Mouse (Mus musculus) gastrocnemius, postnatal 14 days (tissue): ENCODE results near the gene Gm4559. TPM values are rescaled to one million over a fixed set of nuclear protein-coding genes. Genes with fewer than 3 reads are reported as not detected.
"Not testable (repeated sequence)": the region's sequence is repeated elsewhere in the genome, so short reads cannot be mapped to it uniquely, and the experiment has no call there.

Experiments
- DNase-seq: peaks from one replicate; pipeline ENCODE4 v3.0.0; 2021; ENCODE audit warnings: mixed read lengths
- intact Hi-C: fragments of 180-260 bp; cut with DNase I; formaldehyde crosslinking; loops from one replicate; pipeline ENCODE4 v1.15.1; 2025; ENCODE audit warnings: low total_unique reads
- long read RNA-seq, 2 experiments: library from polyadenylated mRNA; stranded (forward); transcript quantifications; one replicate each; pipeline ENCODE4 v2.0.0; 2021
- total RNA-seq, 2 experiments: library from RNA; stranded (reverse); gene quantifications; 2 replicates each; pipeline ENCODE4 v1.2.3; 2021

The Gm4559 gene
- total RNA-seq, result not detected
- long read RNA-seq, experiment 1, result 0 reads
- long read RNA-seq, experiment 2, result 0 reads

DNA sequence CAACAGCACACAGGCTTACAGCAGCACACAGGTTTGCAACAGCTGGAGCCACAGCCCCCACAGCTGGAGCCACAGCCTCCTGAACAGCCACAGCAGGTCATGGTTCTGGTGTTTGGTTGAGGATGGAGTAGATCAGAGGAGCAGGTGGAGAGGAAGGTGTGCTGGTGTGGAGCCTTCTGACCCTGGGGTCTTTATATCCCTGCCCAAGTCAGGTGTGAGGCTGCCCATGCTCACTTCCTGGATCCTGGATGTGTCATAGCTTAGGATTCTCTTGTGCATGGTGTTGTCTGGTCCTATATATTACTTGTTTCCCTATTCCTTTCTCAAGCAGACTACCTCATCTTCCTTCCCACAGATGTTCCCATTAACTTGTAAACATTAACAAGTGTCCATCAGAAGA, at the start of gene Gm4559:
Gene Gm4559, minus strand, starts transcription at position 101 of the 400 bp plus-strand sequence.
- intact Hi-C loops, DNase-seq: not testable (repeated sequence)

GRCm38 (mm10) chr7:142323396-142324117, 49.4 kb upstream of the Gm4559 start:
- intact Hi-C loops, result no loop called here
- DNase-seq, result no peak

DNA sequence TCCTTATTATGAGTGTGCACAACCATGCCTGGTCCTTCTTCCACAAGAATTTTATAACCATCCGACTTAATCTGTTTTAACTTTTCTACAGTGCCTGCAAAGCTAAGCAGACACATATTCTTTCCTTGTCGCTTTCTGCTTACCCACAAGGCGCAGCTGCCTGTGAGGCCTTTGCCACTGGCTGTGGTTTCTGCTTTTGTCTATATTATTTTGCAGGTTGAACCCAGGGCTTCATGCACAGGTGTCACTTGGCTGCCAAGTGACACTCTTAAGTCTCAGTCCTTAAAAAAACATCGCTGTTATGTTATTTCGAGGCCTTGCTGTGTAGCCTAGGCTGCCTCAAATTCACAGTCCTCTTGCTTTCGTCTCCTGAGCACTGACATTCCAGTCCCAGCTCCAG, 48.5 kb upstream of the Gm4559 start:
- intact Hi-C loops, result no loop called here
- no peak for DNase-seq

DNA sequence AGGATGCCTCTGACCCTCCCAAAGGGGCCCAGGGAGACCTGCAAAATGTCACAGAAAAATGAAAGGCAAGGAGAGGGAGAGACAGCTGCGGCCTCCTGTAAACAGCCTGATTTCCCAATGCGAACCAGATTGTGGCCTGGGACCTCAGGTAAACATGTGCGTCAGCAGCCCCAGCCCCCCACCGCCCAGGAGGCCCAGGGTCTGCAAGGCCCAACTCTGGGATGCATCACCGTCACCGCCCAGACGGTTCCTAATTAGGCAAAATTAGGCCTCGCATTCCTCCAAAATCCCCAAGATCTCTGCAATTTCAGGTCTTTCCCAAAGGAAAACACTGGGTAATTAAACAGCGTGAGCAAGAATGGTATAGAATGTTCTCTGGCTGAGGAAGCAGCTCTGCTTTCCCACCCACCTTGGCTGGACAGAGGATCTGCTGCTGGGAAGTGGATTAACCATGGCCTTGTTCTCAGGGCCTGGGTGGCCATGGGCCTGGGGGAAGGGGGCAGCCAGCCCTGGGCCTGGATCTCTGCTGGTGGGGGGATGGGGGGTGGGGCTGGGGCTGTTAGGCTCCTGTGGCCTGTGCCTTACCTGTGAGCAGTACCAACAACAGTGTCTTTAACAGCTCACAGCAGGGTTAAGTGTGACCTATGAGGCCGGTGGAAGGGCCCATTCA, 47.6 kb upstream of the Gm4559 start:
- DNase-seq, intact Hi-C loops: not testable (repeated sequence)

GRCm38 (mm10) chr7:142320906-142321305, 46.7 kb upstream of the Gm4559 start:
- intact Hi-C loops, result no loop called here
- DNase-seq, result no peak

DNA sequence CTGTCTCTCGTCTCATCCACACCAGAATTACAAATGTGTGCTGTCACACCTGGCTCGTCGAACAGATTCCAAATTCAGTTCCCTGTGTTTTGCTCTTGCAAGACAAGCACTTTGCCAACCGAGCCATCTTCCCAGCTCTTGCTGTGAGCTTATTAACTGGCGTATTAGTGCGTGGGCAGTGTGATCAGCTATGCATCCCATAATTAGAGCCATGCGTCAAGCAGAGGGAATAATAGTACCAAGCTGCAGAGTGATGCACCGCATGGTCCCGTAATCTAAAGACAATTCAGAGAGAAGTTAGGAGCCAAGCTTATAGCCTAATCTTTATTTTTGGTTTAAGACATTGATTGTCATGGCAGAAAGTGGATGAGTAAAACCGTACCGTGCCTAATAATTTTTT, 45.0 kb upstream of the Gm4559 start:
- no peak for DNase-seq
- intact Hi-C loops, result loop anchor here (10.0 kb wide), 1 partner anchor 266 kb away; no protein-coding TSS in a partner anchor

GRCm38 (mm10) chr7:142317216-142317615, 43.1 kb upstream of the Gm4559 start:
- intact Hi-C loops, result loop anchor here (10.0 kb wide), 1 partner anchor 268 kb away; no protein-coding TSS in a partner anchor
- no peak for DNase-seq

- intact Hi-C loops, result loop anchor here (10.0 kb wide), 1 partner anchor 268 kb away; no protein-coding TSS in a partner anchor
- no peak for DNase-seq
Measured at GRCm38 (mm10) chr7:142316558-142316957, 42.4 kb upstream of the Gm4559 start.

DNA sequence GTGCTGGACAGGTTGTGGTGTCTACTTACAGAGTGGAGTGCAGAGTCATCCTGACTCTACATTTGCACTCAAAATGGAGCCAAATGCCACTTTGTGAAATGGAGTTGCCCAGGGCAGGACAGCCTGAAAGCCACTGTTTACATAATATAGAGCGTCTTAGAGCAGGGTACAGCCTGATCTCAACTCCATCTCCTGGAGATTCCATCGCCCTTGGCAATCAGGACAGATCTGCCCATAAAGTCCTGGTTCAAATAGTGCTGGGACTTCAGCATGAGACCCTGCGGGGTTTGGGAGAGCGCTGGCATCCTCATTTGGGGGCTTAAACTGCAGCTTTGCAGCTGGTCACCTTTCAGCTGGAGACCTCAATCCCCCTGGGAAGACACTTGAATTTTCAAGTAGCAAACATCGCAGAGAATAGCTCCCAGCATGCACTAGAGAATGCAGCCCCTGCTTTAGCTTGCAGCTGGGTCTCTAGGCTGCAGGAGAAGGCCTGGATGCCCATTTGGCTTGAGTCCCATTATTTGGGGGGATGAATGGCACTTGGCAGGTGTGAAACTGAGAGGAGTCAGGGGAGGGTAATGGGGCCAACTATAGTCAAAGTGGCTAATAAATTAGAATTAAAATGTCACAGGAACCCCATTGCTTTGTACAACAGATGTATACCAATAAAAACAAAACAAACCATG, 40.6 kb upstream of the Gm4559 start:
- intact Hi-C loops, result loop anchor here (10.0 kb wide), 1 partner anchor 270 kb away; no protein-coding TSS in a partner anchor

GRCm38 (mm10) chr7:142303929-142304328, 29.8 kb upstream of the Gm4559 start:
- DNase-seq, intact Hi-C loops: not testable (repeated sequence)

More for the DNA sequence above, 40.6 kb upstream of the Gm4559 start:
- no peak for DNase-seq

GRCm38 (mm10) chr7:142303249-142303648, 29.1 kb upstream of the Gm4559 start, which contains the start of gene Krtap5-4:
Gene Krtap5-4, plus strand, starts transcription at chr7:142303549.
- DNase-seq, result no peak
- intact Hi-C loops, result no loop called here

GRCm38 (mm10) chr7:142297018-142297417, 22.9 kb upstream of the Gm4559 start, which contains the start of gene Krtap5-1:
Gene Krtap5-1, minus strand, starts transcription at chr7:142297118.
- intact Hi-C loops, result not testable (repeated sequence)

GRCm38 (mm10) chr7:142296108-142296507, 21.9 kb upstream of the Gm4559 start:
- DNase-seq, intact Hi-C loops: not testable (repeated sequence)

More at GRCm38 (mm10) chr7:142297018-142297417, 22.9 kb upstream of the Gm4559 start, which contains the start of gene Krtap5-1:
- DNase-seq, result not testable (repeated sequence)

- intact Hi-C loops, result no loop called here
- DNase-seq, result no peak
Measured at GRCm38 (mm10) chr7:142295418-142295817, 21.3 kb upstream of the Gm4559 start.

- DNase-seq, result peak; percentile 17
- intact Hi-C loops, result not testable (repeated sequence)
Measured at GRCm38 (mm10) chr7:142293851-142294250, 19.7 kb upstream of the Gm4559 start.

GRCm38 (mm10) chr7:142285910-142286612, 11.9 kb upstream of the Gm4559 start:
- intact Hi-C loops, DNase-seq: not testable (repeated sequence)

- peak; percentile 20 for DNase-seq
- intact Hi-C loops, result no loop called here
Measured at GRCm38 (mm10) chr7:142285130-142285835, 11.1 kb upstream of the Gm4559 start.

DNA sequence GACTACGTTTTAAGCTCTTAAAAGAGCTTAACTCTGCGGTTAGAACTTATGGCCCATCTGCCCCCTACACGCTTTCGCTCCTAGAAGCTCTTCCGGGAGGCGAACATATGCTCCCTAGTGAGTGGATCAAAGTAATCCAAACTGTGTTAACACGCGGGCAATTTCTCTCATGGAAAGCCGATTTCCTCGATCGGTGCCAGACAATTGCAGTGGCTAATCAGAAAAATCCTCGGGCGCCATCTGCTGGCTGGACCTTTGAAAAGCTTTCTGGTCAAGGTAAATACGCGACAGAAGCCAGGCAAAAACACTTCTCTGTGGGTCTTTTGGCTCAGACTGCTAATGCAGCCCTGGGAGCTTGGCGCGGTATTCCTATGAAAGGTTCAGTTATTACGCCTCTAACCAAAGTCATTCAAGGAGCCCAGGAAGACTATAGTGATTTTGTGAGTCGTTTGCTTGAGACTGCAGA, 10.5 kb upstream of the Gm4559 start:
- intact Hi-C loops, result no loop called here
- DNase-seq, result peak; percentile 89
